17 mouse cellular contexts compared by ENCODE assay signal in genomic region chr3:131488403-131488802, GRCm38 (mm10). TPM values are rescaled to one million over a fixed set of nuclear protein-coding genes. Genes with fewer than 3 reads are reported as not detected.
DNase-seq lines count a peak whose midpoint lies in the region; ATAC-seq and TF ChIP-seq lines count a peak whose summit lies in the region.
"Had no signal": no experiment of that assay in that cellular context is flagged by ENCODE, and none has a peak within 500 bp of the region (broad histone marks: within the 10 kb centered on the region; RNA-seq: fewer than 3 reads in every experiment).

No protein-coding gene starts in this region.

- no peak overlapping the region for H3ac ChIP-seq in myocyte (ENCODE audit: control insufficient read depth, insufficient read length)

- H3K4me3 ChIP-seq in kidney, embryonic 14.5 days (ENCODE audit: low read length): no peak overlapping the region
- H3K4me3 ChIP-seq in intestine, embryonic 16.5 days (ENCODE audit: low read length): peak overlapping the region; percentile 16; the same call in 1 of the 2 replicates
- H3K4me3 ChIP-seq in kidney, postnatal 0 days (replicated peaks; ENCODE audit: low read depth, low read length): no peak overlapping the region
- H3K4me3 ChIP-seq in myocyte: peak overlapping the region; percentile 47
- H3K4me3 ChIP-seq: embryonic facial prominence, embryonic 12.5 days; heart, adult 2 months; neural tube, embryonic 13.5 days had no signal

- no peak for TF ChIP-seq CTCF in kidney, postnatal 0 days (IDR thresholded peaks at IDR 0.05; ENCODE audit: low read depth)

- no peaks in the 10 kb centered on the region for H3K27me3 ChIP-seq in kidney, embryonic 14.5 days (ENCODE audit: control insufficient read depth, insufficient read depth, low read length)
- H3K27me3 ChIP-seq in intestine, embryonic 16.5 days (replicated peaks; ENCODE audit: control insufficient read depth, insufficient read depth, low read length): 0 out of 2 replicates have a peak, but pooled peaks cover 3% of the 10 kb centered on the region
- no peaks in the 10 kb centered on the region for H3K27me3 ChIP-seq in kidney, postnatal 0 days (ENCODE audit: insufficient read depth, low read length)
- H3K27me3 ChIP-seq in myocyte (ENCODE audit: control insufficient read depth, insufficient read depth, insufficient read length): no peaks in the 10 kb centered on the region
- H3K27me3 ChIP-seq: CH12.LX had no signal

- H3K9me3 ChIP-seq in kidney, embryonic 14.5 days (ENCODE audit: control insufficient read depth, low read length): no peaks in the 10 kb centered on the region
- no peaks in the 10 kb centered on the region for H3K9me3 ChIP-seq in intestine, embryonic 16.5 days (ENCODE audit: control insufficient read depth, low read length)
- no peaks in the 10 kb centered on the region for H3K9me3 ChIP-seq in kidney, postnatal 0 days (replicated peaks; ENCODE audit: low read length)
- H3K9me3 ChIP-seq: embryonic facial prominence, embryonic 12.5 days; limb, embryonic 15.5 days; neural tube, embryonic 13.5 days had no signal

- no peak overlapping the region for H3K4me2 ChIP-seq in kidney, embryonic 14.5 days (replicated peaks; ENCODE audit: low read depth, low read length)
- H3K4me2 ChIP-seq in intestine, embryonic 16.5 days (ENCODE audit: low read depth, low read length): peak overlapping the region; percentile 34; the same call in 1 of the 2 replicates
- peak overlapping the region; percentile 90; the same call in 1 of the 2 replicates for H3K4me2 ChIP-seq in kidney, postnatal 0 days (ENCODE audit: low read length)
- H3K4me2 ChIP-seq in myocyte (ENCODE audit: low read depth): peak overlapping the region; percentile 76
- H3K4me2 ChIP-seq: embryonic facial prominence, embryonic 12.5 days; neural tube, embryonic 13.5 days had no signal

- no peak overlapping the region for H3K9ac ChIP-seq in kidney, embryonic 14.5 days (ENCODE audit: low read depth, low read length)
- H3K9ac ChIP-seq in intestine, embryonic 16.5 days (ENCODE audit: low read depth, low read length): no peak overlapping the region
- H3K9ac ChIP-seq in kidney, postnatal 0 days (ENCODE audit: low read depth, low read length): no peak overlapping the region
- H3K9ac ChIP-seq: embryonic facial prominence, embryonic 12.5 days; limb, embryonic 15.5 days; neural tube, embryonic 13.5 days had no signal

- no peak for ATAC-seq in kidney, embryonic 14.5 days (ENCODE audit: low FRiP score, low TSS enrichment)
- peak; percentile 74 for ATAC-seq in intestine, embryonic 16.5 days
- ATAC-seq in kidney, postnatal 0 days (replicated peaks; ENCODE audit: low FRiP score, low read depth): peak; percentile 33; the same call in 1 of the 2 replicates

- no peak overlapping the region for H3K27ac ChIP-seq in kidney, embryonic 14.5 days (ENCODE audit: low read depth, low read length)
- peak overlapping the region; percentile 37; the same call in 1 of the 2 replicates for H3K27ac ChIP-seq in intestine, embryonic 16.5 days (ENCODE audit: low read length)
- H3K27ac ChIP-seq in kidney, postnatal 0 days: peak overlapping the region; percentile 31; the same call in 1 of the 2 replicates
- H3K27ac ChIP-seq: embryonic facial prominence, embryonic 12.5 days; heart, adult 2 months; limb, embryonic 15.5 days; neural tube, embryonic 13.5 days had no signal

- H3K4me1 ChIP-seq in kidney, embryonic 14.5 days (ENCODE audit: control insufficient read depth, insufficient read depth, low read length): peaks cover 4% of the 10 kb centered on the region; the same call in 1 of the 2 replicates
- peaks cover 7% of the 10 kb centered on the region; the same call in 1 of the 2 replicates for H3K4me1 ChIP-seq in intestine, embryonic 16.5 days (ENCODE audit: control insufficient read depth, insufficient read depth, low read length)
- 0 out of 2 replicates have a peak, but pooled peaks cover 7% of the 10 kb centered on the region for H3K4me1 ChIP-seq in kidney, postnatal 0 days (replicated peaks; ENCODE audit: insufficient read depth, low read length)

- 53% methylated on average over 9 of the region's 9 CpGs for WGBS in kidney, embryonic 14.5 days
- WGBS in intestine, embryonic 16.5 days: 53% methylated on average over 9 of the region's 9 CpGs
- WGBS in kidney, postnatal 0 days: 46% methylated on average over 9 of the region's 9 CpGs

- DNase-seq in kidney, adult 11 months: peak; percentile 84
- no peak for DNase-seq in kidney, postnatal 0 days (ENCODE audit: low spot score)
- DNase-seq in layer of hippocampus, adult 9-10 months (ENCODE audit: low spot score): no peak
- DNase-seq in left cerebral cortex, adult 9 months (ENCODE audit: low spot score in 2 of 2): no peak
- no peak for DNase-seq in adrenal gland, adult 2 months
- DNase-seq: adrenal gland, postnatal 10 days; cerebellum, adult 2 months; heart, adult 2 months; layer of hippocampus, adult 9-11 months had no signal

- H3K36me3 ChIP-seq in kidney, embryonic 14.5 days (ENCODE audit: control insufficient read depth, insufficient read depth, low read length): no peaks in the 10 kb centered on the region
- H3K36me3 ChIP-seq in intestine, embryonic 16.5 days (ENCODE audit: control insufficient read depth, insufficient read depth, low read length): no peaks in the 10 kb centered on the region
- H3K36me3 ChIP-seq in kidney, postnatal 0 days (ENCODE audit: insufficient read depth, low read length): no peaks in the 10 kb centered on the region
- no peaks in the 10 kb centered on the region for H3K36me3 ChIP-seq in myocyte (ENCODE audit: control insufficient read depth, insufficient read depth)
- H3K36me3 ChIP-seq: embryonic facial prominence, embryonic 12.5 days; limb, embryonic 15.5 days; neural tube, embryonic 13.5 days had no signal

- H3K79me2 ChIP-seq in myocyte (ENCODE audit: control insufficient read depth, insufficient read depth): peaks cover 4% of the 10 kb centered on the region

- no peak for TF ChIP-seq POLR2A in myocyte (IDR thresholded peaks at IDR 0.05; ENCODE audit: insufficient read length, low read depth)

TF ChIP-seq in myocyte, 11 proteins besides CTCF, POLR2A, EP300 and RAD21:
- TF ChIP-seq TCF12 (IDR thresholded peaks at IDR 0.05; ENCODE audit: insufficient read depth, poor library complexity, severe bottlenecking) (no peak), MAX (IDR thresholded peaks at IDR 0.05; ENCODE audit: low read depth) (no peak), MYOG (IDR thresholded peaks at IDR 0.05; ENCODE audit: control insufficient read depth in 1 of 3, insufficient read depth in 1 of 3, insufficient read length in 2 of 3, low read depth in 2 of 3) (no peak), CEBPB (IDR thresholded peaks at IDR 0.05; ENCODE audit: insufficient read depth, poor library complexity, severe bottlenecking) (no peak), USF1 (IDR thresholded peaks at IDR 0.05; ENCODE audit: low read depth) (no peak), MYOD1 (IDR thresholded peaks at IDR 0.05; ENCODE audit: control insufficient read depth in 1 of 3, insufficient read length in 2 of 3, low read depth in 2 of 3) (no peak), REST (IDR thresholded peaks at IDR 0.05; ENCODE audit: insufficient read depth, insufficient read length) (no peak), POLR2AphosphoS2 (IDR thresholded peaks at IDR 0.05; ENCODE audit: insufficient read length, low read depth) (no peak), TCF3 (IDR thresholded peaks at IDR 0.05; ENCODE audit: insufficient read length, low read depth) (no peak), E2F4 (IDR thresholded peaks at IDR 0.05; ENCODE audit: insufficient read depth) (no peak), SRF (IDR thresholded peaks at IDR 0.05; ENCODE audit: control insufficient read depth, insufficient read length, low read depth) (no peak)

RNA-seq across cellular contexts. Expression of gene Sgms2, which starts 2.8 kb away (rescaled TPM):
- polyA plus RNA-seq in kidney, embryonic 14.5 days (2014; fragmentation: Nextera tagmentation; extraction: Ambion mirVana): 8.9 and 12.5 TPM in 2 replicates
- 18.4 and 19.9 TPM in 2 replicates for polyA plus RNA-seq in intestine, embryonic 16.5 days (2015; fragmentation: Nextera tagmentation; extraction: Ambion mirVana)
- polyA plus RNA-seq in kidney, postnatal 0 days (2015; fragmentation: Nextera tagmentation; extraction: Ambion mirVana): 24.2 and 25.4 TPM in 2 replicates
- 4.2 TPM for polyA plus RNA-seq in myocyte (2012; fragmentation: generic; extraction: Trizol)
- total RNA-seq in adrenal gland, adult 2 months (2021): 1 to 10 TPM; 6.3 to 9.2 TPM
- 0.54 and 0.93 TPM in 2 replicates for polyA plus RNA-seq in adrenal gland, adult 2 months (2012; rRNA removed)
- total RNA-seq: CH12.LX; megakaryocyte-erythroid progenitor cell, adult 5-6 weeks had no signal

Comparison
In these comparisons a context has a peak if more than half of its experiments do, and no peak if none do; other contexts are left out.
1. H3K4me3 ChIP-seq: peak in intestine, embryonic 16.5 days (single experiment) and myocyte (single experiment); none in kidney, embryonic 14.5 days (single experiment) and kidney, postnatal 0 days (single experiment).